Mouse (Mus musculus) G1E (cell line): Measurements from ENCODE around the gene Prdx2.

Experiments used
- CTCF ChIP-seq: IDR thresholded peaks from 2 replicates; pipeline ENCODE4 v1.5.1; 2012; ENCODE audit warnings: low read depth, low read length, inconsistent platforms, mixed read lengths
- GATA2 ChIP-seq: IDR thresholded peaks from 2 replicates; pipeline ENCODE4 v1.6.1; 2012; ENCODE audit warnings: low read depth, low read length, inconsistent platforms, borderline replicate concordance
- POLR2AphosphoS5 ChIP-seq: IDR thresholded peaks from 2 replicates; pipeline ENCODE4 v1.6.1; 2012; ENCODE audit warnings: low read depth, low read length, inconsistent platforms; ENCODE audit not compliant: insufficient replicate concordance

- TF ChIP-seq CTCF (no peak), POLR2AphosphoS5 (no peak), GATA2 (no peak)
These were observed 27.6 kb downstream of the Prdx2 start for GRCm38 (mm10) chr8:84996978-84997377.
